Mouse (Mus musculus) olfactory bulb, adult 2 months (tissue): ENCODE data around the gene 9130213A22Rik.

ENCODE experiments used
- CTCF ChIP-seq: fragments of 200-500 bp; IDR thresholded peaks from 2 replicates; pipeline ENCODE4 v1.5.1; 2012; ENCODE audit warnings: low read depth, mild to moderate bottlenecking, low read length, moderate library complexity; ENCODE audit not compliant: insufficient read depth
- POLR2A ChIP-seq: fragments of 200-500 bp; IDR thresholded peaks from 2 replicates; pipeline ENCODE4 v1.6.1; 2012; ENCODE audit warnings: mild to moderate bottlenecking, low read depth, low read length, moderate library complexity; ENCODE audit not compliant: insufficient read depth

- TF ChIP-seq POLR2A (no peak), CTCF (no peak)
Measured at GRCm38 (mm10) chr11:69116843-69117242, 5.5 kb downstream of the 9130213A22Rik start.
